9 mouse cellular contexts compared by ENCODE assay signal in the genomic region with DNA sequence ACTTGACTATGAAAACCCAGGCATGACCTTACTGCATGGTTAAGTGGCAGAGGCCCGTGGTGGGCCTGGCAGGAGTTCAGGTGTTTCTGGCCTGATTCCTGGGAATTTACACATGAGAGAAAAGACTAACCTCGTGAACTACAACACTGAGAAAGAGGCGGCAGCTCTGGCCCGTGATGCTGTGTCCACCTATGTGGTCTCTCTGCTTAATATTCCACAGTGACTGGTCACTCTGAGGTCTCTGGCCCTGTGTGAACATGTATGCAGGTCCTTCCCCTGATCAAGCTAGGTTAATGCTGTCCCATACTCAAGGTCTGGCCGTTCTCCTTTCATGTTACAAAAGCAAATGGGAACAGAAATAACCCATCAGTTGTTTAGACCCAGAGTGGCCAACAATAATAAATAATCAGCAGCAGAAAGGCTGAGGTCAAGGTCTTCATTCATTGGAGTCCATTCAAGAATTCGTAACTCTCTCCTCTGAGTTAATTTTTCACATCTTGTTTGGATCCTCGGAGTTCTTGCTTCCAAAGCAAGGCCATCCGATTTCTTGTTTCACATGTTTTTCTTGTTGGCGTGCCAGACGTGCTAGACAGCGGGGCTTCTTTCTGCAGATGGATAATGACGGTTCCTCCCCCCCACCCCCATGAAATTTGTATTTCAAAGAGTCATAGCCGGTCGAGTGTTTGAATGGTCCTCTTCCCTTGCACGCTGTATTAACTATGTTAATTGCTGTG.
DNase-seq lines count a peak whose midpoint lies in the region; ATAC-seq and TF ChIP-seq lines count a peak whose summit lies in the region.
"Had no signal": no experiment of that assay in that cellular context is flagged by ENCODE, and none has a peak within 500 bp of the region (broad histone marks: within the 10 kb centered on the region; RNA-seq: fewer than 3 reads in every experiment).

No protein-coding gene starts in this region.

- intact Hi-C loops in heart, adult 2 months (cut with DNase I): loop anchor here (5.0 kb wide), 2 partner anchors 39 to 66 kb away; no protein-coding TSS in a partner anchor

- no peak for TF ChIP-seq CTCF in heart, adult 2 months (IDR thresholded peaks at IDR 0.05)
- TF ChIP-seq CTCF in intestine, postnatal 0 days (IDR thresholded peaks at IDR 0.05; ENCODE audit: low read depth): no peak

- H3K36me3 ChIP-seq in heart, adult 2 months (ENCODE audit: control insufficient read depth, insufficient read depth, low read length): no peaks in the 10 kb centered on the region
- H3K36me3 ChIP-seq in heart, embryonic 11.5 days (ENCODE audit: control insufficient read depth, insufficient read depth, low read length): no peaks in the 10 kb centered on the region
- H3K36me3 ChIP-seq in intestine, postnatal 0 days (ENCODE audit: control insufficient read depth, insufficient read depth): no peaks in the 10 kb centered on the region
- H3K36me3 ChIP-seq: hindbrain, embryonic 12.5 days had no signal

- 59% methylated on average over 15 of the region's 15 CpGs for WGBS in heart, adult 2 months
- 85% methylated on average over 15 of the region's 15 CpGs for WGBS in heart, embryonic 11.5 days (ENCODE audit: insufficient replicate concordance)
- 64% methylated on average over 15 of the region's 15 CpGs for WGBS in intestine, postnatal 0 days

- no peak for ATAC-seq in heart, embryonic 11.5 days (replicated peaks; ENCODE audit: insufficient number of reproducible peaks, low FRiP score, low TSS enrichment)
- no peak for ATAC-seq in intestine, postnatal 0 days

- no peak overlapping the region for H3K4me3 ChIP-seq in heart, adult 2 months
- no peak overlapping the region for H3K4me3 ChIP-seq in heart, embryonic 11.5 days (ENCODE audit: low read depth, low read length)
- H3K4me3 ChIP-seq in intestine, postnatal 0 days (ENCODE audit: low read depth, low read length): no peak overlapping the region
- H3K4me3 ChIP-seq: hindbrain, embryonic 12.5 days had no signal

- DNase-seq in heart, adult 2 months: peak; percentile 65 to 69
- DNase-seq in adrenal gland, postnatal 36 days: peak; percentile 49 to 52
- peak; percentile 43 for DNase-seq in lung, postnatal 14 days
- no peak for DNase-seq in thymus, postnatal 36 days
- DNase-seq in thymus, postnatal 4 days: no peak
- DNase-seq in retina, embryonic 14.5 days (ENCODE audit: low spot score): no peak

- no peaks in the 10 kb centered on the region for H3K79me2 ChIP-seq in heart, adult 2 months (replicated peaks; ENCODE audit: control insufficient read depth, insufficient read depth, low read length)

- no peak overlapping the region for H3K9ac ChIP-seq in heart, adult 2 months (ENCODE audit: low read depth, low read length)
- no peak overlapping the region for H3K9ac ChIP-seq in heart, embryonic 11.5 days (ENCODE audit: low read depth, low read length)
- H3K9ac ChIP-seq in intestine, postnatal 0 days (ENCODE audit: low read depth, low read length): no peak overlapping the region
- H3K9ac ChIP-seq: hindbrain, embryonic 12.5 days had no signal

- no peak overlapping the region for H3K4me2 ChIP-seq in heart, embryonic 11.5 days
- no peak overlapping the region for H3K4me2 ChIP-seq in intestine, postnatal 0 days (replicated peaks; ENCODE audit: low read depth)
- H3K4me2 ChIP-seq: hindbrain, embryonic 12.5 days had no signal

- H3K4me1 ChIP-seq in heart, adult 2 months (ENCODE audit: control insufficient read depth, insufficient read depth, low read length): peaks cover 8% of the 10 kb centered on the region
- H3K4me1 ChIP-seq in heart, embryonic 11.5 days (ENCODE audit: control insufficient read depth, insufficient read depth, low read length): peaks cover 4% of the 10 kb centered on the region; the same call in 1 of the 2 replicates
- H3K4me1 ChIP-seq in intestine, postnatal 0 days (replicated peaks; ENCODE audit: control insufficient read depth, insufficient read depth, low read length): peaks cover 5% of the 10 kb centered on the region; the same call in 1 of the 2 replicates

- peak overlapping the region; percentile 67 for H3K27ac ChIP-seq in heart, adult 2 months
- no peak overlapping the region for H3K27ac ChIP-seq in heart, embryonic 11.5 days (ENCODE audit: low read depth, low read length)
- peak overlapping the region; percentile 28; the same call in 1 of the 2 replicates for H3K27ac ChIP-seq in intestine, postnatal 0 days (ENCODE audit: low read depth, low read length)
- H3K27ac ChIP-seq: hindbrain, embryonic 12.5 days had no signal

- TF ChIP-seq EP300 in heart, adult 2 months (IDR thresholded peaks at IDR 0.05; ENCODE audit: insufficient read depth, low read depth, low read length): peak; percentile 73

- no peaks in the 10 kb centered on the region for H3K27me3 ChIP-seq in heart, adult 2 months (ENCODE audit: control insufficient read depth, insufficient read depth, low read length)
- no peaks in the 10 kb centered on the region for H3K27me3 ChIP-seq in heart, embryonic 11.5 days (ENCODE audit: control insufficient read depth, insufficient read depth, low read length)
- no peaks in the 10 kb centered on the region for H3K27me3 ChIP-seq in intestine, postnatal 0 days (replicated peaks; ENCODE audit: control insufficient read depth, insufficient read depth, low read length)
- H3K27me3 ChIP-seq: hindbrain, embryonic 12.5 days had no signal

- no peak for TF ChIP-seq POLR2A in heart, adult 2 months (IDR thresholded peaks at IDR 0.05; ENCODE audit: insufficient read depth, low read depth, low read length)

- H3K9me3 ChIP-seq in heart, embryonic 11.5 days (replicated peaks; ENCODE audit: control insufficient read depth, low read length): no peaks in the 10 kb centered on the region
- H3K9me3 ChIP-seq in intestine, postnatal 0 days (ENCODE audit: control insufficient read depth): no peaks in the 10 kb centered on the region

Comparison
In these comparisons a context has a peak if more than half of its experiments do, and no peak if none do; other contexts are left out.
1. DNase-seq: peak in heart, adult 2 months (2 of 2), adrenal gland, postnatal 36 days (2 of 2) and lung, postnatal 14 days (single experiment); none in thymus, postnatal 36 days (0 of 2), thymus, postnatal 4 days (single experiment) and retina, embryonic 14.5 days (single experiment).